Mouse (Mus musculus): ENCODE results near the gene Myo1f.

DNA sequence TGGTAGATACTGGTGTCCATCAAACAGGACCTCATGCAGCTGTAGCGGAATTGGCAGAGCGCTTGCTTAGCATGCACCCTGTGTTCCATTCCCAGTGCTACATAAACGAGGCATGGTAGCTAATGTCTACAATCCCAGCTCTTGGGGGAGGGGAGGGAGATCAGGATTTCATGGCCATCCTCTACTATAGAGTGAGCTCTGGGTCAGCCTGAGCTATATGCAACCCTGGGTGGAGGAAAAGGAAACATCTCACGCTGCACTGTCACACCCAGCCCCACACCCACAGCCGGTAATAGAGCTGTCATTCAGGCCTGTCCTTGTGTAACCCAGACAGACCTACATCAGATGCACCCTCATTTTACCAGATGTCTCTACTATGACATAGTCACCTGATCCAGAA lies 43.0 kb downstream of the Myo1f start:
- no peak for TF ChIP-seq CTCF (IDR thresholded peaks at IDR 0.05; ENCODE audit: low read depth)
- no peak for TF ChIP-seq EP300 (IDR thresholded peaks at IDR 0.05; ENCODE audit: low read depth)

Measured in heart, postnatal 0 days (tissue).